28 mouse cellular contexts compared by ENCODE assay signal in the genomic region with DNA sequence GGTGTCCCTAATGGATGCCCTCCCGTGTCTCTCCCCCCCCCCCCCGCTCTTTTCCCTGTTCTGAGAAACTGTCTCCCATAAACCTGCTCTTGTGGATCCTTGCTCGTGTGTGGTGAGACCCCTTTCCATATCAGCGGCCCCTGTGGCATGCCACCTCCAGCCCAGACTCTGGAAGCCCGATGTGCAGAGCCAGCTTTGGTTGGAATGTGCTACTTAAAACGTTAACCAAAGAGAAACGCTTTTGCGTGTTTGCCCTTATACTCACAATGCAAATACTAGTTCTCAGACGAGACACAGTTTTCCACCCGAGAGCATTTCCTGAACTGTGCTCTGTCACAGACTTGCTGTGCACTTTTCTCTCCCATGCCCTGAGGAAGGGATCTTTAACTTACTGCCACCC. TPM values are rescaled to one million over a fixed set of nuclear protein-coding genes. Genes with fewer than 3 reads are reported as not detected.
"Had no signal": no experiment of that assay in that cellular context is flagged by ENCODE, and none has a peak within 500 bp of the region (broad histone marks: within the 10 kb centered on the region; RNA-seq: fewer than 3 reads in every experiment).

No protein-coding gene starts in this region.

- H3K4me3 ChIP-seq: embryonic facial prominence, embryonic 10.5 days; embryonic facial prominence, embryonic 12.5 days; embryonic facial prominence, embryonic 13.5 days; embryonic facial prominence, embryonic 15.5 days; erythroblast, embryonic 14.5 days; forebrain, embryonic 10.5 days; forebrain, embryonic 12.5 days; forebrain, embryonic 13.5 days; forebrain, embryonic 15.5 days; gastrocnemius, adult 2 months had no signal

- H3K9me3 ChIP-seq: embryonic facial prominence, embryonic 12.5 days; embryonic facial prominence, embryonic 13.5 days; embryonic facial prominence, embryonic 15.5 days; forebrain, embryonic 15.5 days had no signal

- H3K27ac ChIP-seq: embryonic facial prominence, embryonic 10.5 days; embryonic facial prominence, embryonic 12.5 days; embryonic facial prominence, embryonic 13.5 days; embryonic facial prominence, embryonic 15.5 days; forebrain, embryonic 10.5 days; forebrain, embryonic 12.5 days; forebrain, embryonic 13.5 days; forebrain, embryonic 15.5 days; gastrocnemius, adult 2 months had no signal

- DNase-seq: cerebellum, adult 18-20 months; cerebellum, adult 2 months; cerebellum, adult 8-10 months; cerebellum, adult 9-10 months; cerebellum, adult 9-11 months; cerebellum, postnatal 10 days; cerebellum, postnatal 14 days; cerebellum, postnatal 25 days; cerebellum, postnatal 36 days; embryo, embryonic 11 days; forebrain, postnatal 0 days; gastrocnemius, adult 2 months; gastrocnemius, postnatal 10 days; gastrocnemius, postnatal 14 days; gastrocnemius, postnatal 25 days; gastrocnemius, postnatal 36 days; heart, adult 11 months had no signal

- H3K27me3 ChIP-seq: embryonic facial prominence, embryonic 12.5 days; embryonic facial prominence, embryonic 13.5 days; embryonic facial prominence, embryonic 15.5 days; forebrain, embryonic 12.5 days; forebrain, embryonic 13.5 days; forebrain, embryonic 15.5 days had no signal

- H3K9ac ChIP-seq: embryonic facial prominence, embryonic 12.5 days; embryonic facial prominence, embryonic 13.5 days; embryonic facial prominence, embryonic 15.5 days; forebrain, embryonic 12.5 days; forebrain, embryonic 13.5 days; forebrain, embryonic 15.5 days; forebrain, postnatal 0 days had no signal

- H3K4me1 ChIP-seq: embryonic facial prominence, embryonic 10.5 days; embryonic facial prominence, embryonic 12.5 days; embryonic facial prominence, embryonic 15.5 days; forebrain, embryonic 10.5 days; forebrain, embryonic 12.5 days; forebrain, embryonic 13.5 days; forebrain, embryonic 15.5 days had no signal

- ATAC-seq: forebrain, embryonic 13.5 days; forebrain, embryonic 14.5 days; forebrain, embryonic 15.5 days; forebrain, embryonic 16.5 days; forebrain, postnatal 0 days had no signal

- H3K4me2 ChIP-seq: embryonic facial prominence, embryonic 12.5 days; embryonic facial prominence, embryonic 13.5 days; embryonic facial prominence, embryonic 15.5 days; forebrain, embryonic 12.5 days; forebrain, embryonic 13.5 days; forebrain, embryonic 15.5 days had no signal

- H3K36me3 ChIP-seq: forebrain, embryonic 12.5 days; forebrain, embryonic 15.5 days had no signal

RNA-seq across cellular contexts. Expression of gene Cyb5r2, which starts 27.2 kb away (rescaled TPM):
- polyA plus RNA-seq: erythroblast, embryonic 14.5 days; forebrain, embryonic 12.5 days; forebrain, embryonic 13.5 days; forebrain, embryonic 14.5 days; forebrain, embryonic 15.5 days had no signal
